Mouse (Mus musculus) brain, adult 10 weeks (tissue): Measurements from ENCODE around the gene 4930519G04Rik. TPM values are rescaled to one million over a fixed set of nuclear protein-coding genes. Genes with fewer than 3 reads are reported as not detected.

Experiments
- polyA plus RNA-seq: library from polyadenylated mRNA; stranded (reverse); fragments of 350-450 nt; fragmentation: Illumina TruSeq; extraction: RNeasy Lipid Tissue Mini Kit (QIAGEN cat#74804); gene quantifications from one replicate; pipeline ENCODE4 v1.2.3, GENCODE M21; 2015; ENCODE audit warnings: low read depth, low replicate concordance

4930519G04Rik gene
- polyA plus RNA-seq = not detected

DNA sequence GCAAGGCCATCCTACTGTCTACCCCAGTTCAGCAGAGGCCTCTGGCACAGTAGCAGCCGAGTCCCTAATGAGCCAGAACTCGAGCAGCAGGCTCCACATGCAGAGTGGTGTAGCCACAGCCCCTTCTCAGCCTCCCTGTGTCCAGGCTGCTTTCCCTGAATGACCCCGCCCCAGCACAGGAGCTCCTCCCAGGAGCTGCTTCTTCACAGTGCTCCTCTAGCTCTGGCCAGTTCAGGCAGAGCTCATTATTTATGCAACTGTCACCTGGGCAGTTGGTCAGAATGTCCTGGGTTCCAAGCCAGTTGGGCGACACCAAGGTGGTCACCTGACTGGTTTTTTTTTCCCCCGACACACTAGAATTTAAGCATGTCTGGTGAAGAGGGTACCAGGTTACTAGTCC is at the start of gene 4930519G04Rik:
Gene 4930519G04Rik (plus strand): TSS at position 301 of the 400 bp plus-strand sequence.

DNA sequence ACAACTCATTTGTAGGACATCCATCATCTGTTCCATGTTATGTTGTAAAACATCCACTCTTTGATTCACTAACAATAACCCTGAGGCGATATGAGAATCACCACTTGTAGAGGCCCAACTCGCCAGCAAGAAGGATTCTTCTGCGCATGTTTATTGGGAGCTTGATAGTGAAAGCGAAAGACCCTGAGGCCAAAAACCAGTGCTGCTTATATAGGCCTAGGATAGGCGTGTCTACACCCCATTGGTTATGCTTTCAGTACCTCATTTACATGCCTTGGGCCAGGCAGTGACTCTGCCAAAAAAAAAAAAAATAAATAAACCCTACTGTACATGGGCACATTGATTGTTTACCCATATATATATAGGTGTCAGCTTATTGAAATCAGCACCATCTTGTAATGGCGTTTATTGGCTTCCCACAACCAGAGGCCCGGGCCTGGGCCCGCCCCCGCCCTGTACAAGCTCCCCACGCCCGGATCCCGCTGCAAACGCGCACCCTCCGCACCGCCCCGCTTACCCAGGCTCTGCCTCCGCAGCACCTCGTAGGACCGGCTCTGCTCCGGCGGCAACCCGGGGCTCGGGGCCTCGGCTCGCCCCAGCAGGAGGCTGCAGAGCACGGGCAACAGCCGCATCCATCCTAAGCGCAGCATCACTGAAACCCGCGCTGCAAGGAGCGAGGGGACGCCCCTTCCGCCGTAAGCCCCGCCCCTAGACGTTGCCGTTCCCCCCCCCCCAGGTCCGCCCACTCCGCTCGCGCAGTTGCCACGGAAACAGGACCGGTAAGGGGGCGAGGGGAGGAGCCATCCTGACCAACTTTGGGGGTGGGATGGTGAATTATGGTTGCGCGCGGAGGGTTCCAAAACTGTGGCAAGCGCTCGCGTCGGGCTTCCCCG is 30.4 kb upstream of the 4930519G04Rik start, which contains the start of gene 1500011B03Rik:
Gene 1500011B03Rik (minus strand): TSS at position 673 of the 893 bp plus-strand sequence.

GRCm38 (mm10) chr5:114858582-114858981 is 5.1 kb downstream of the 4930519G04Rik start, which contains the start of gene Gm9936:
Gene Gm9936, minus strand, starts transcription at chr5:114858682.

DNA sequence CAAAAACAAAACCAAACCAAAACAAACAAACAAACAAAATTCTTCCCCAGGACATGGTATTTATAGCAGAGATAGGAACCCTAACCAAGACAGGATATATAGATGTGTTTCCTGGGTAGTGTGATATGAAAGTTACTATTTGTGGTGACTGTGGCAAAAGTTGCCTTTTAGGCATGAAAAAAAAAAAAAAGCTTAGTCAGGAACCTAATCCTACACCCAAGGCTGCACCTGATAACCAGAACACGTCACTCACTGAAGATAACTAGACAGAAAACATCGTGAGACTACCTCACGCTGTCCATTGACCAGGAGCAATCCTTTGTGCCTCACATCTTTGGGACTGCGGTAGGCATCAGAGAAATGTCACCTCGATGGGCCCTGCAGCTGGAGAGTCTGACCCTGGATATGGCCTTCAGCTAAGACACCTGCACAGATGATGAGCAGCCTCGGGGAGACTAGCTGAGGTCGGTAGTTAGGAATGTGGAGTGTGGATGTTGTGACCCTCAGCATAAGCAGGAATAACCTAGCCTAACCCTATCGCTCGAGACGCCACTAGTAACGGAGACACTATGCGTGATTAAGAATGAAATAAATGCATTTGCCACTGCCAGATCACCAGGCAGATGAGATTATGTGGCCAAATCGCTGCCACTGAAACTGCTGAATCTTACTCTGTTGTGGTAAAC is 43.4 kb downstream of the 4930519G04Rik start, which contains the start of gene Oasl2:
Gene Oasl2 (plus strand): TSS at position 249 of the 686 bp plus-strand sequence.

DNA sequence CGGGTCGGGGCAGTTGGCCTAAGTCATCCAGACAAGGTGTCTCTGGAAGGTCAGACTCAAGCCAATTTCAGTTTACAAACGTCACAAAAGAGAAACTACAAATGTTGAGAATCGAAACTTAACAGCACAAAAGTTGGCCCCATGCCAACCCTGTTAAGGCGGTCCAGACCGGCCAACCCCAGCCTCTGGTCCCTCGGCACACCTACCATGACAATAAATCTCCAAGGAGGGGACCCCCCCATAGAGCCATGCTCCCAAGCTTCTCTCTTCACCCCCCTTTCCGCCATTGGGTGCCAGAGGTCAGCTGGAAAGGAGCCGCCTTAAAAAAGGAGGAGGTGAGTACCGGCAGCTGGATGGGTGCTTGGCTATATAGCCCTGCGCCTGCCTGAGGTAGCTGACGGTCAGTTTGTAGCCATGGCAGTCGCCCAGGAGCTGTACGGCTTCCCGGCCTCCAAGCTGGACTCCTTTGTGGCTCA is 69.6 kb downstream of the 4930519G04Rik start, which contains the start of gene Oasl1:
Gene Oasl1 (plus strand): TSS at position 243 of the 476 bp plus-strand sequence.

Other genes with a start within 250 kb of the 4930519G04Rik start
- gene Trpv4, start 195.2 kb upstream of the 4930519G04Rik start, polyA plus RNA-seq = 2.3 TPM
- gene Gltp, start 162.7 kb upstream of the 4930519G04Rik start, polyA plus RNA-seq = 50.0 TPM
- 8.2 TPM for gene Tchp, start 145.9 kb upstream of the 4930519G04Rik start, polyA plus RNA-seq
- 28.7 TPM for gene Ankrd13a, start 79.0 kb upstream of the 4930519G04Rik start, polyA plus RNA-seq
- gene Git2, start 78.1 kb upstream of the 4930519G04Rik start, polyA plus RNA-seq = 32.9 TPM
- 192 TPM for gene 1500011B03Rik, start 30.2 kb upstream of the 4930519G04Rik start, polyA plus RNA-seq
- gene Gm9936, start 5.0 kb downstream of the 4930519G04Rik start, polyA plus RNA-seq = not detected
- 2.7 TPM for gene Oasl2, start 43.3 kb downstream of the 4930519G04Rik start, polyA plus RNA-seq
- gene Oasl1, start 69.6 kb downstream of the 4930519G04Rik start, polyA plus RNA-seq = 0.46 TPM
- gene 2210016L21Rik, start 88.5 kb downstream of the 4930519G04Rik start, polyA plus RNA-seq = 117 TPM
- not detected for gene Hnf1a, start 117.4 kb downstream of the 4930519G04Rik start, polyA plus RNA-seq
- 40.3 TPM for gene Sppl3, start 157.5 kb downstream of the 4930519G04Rik start, polyA plus RNA-seq
- gene Gm10401, start 244.6 kb downstream of the 4930519G04Rik start, polyA plus RNA-seq = not detected